Comparison of ENCODE assay signal across 28 mouse cellular contexts in genomic region chr13:4955384-4955783, GRCm38 (mm10).
"Had no signal": no experiment of that assay in that cellular context is flagged by ENCODE, and none has a peak within 500 bp of the region (broad histone marks: within the 10 kb centered on the region; RNA-seq: fewer than 3 reads in every experiment).

No protein-coding gene starts in this region.

- H3K4me3 ChIP-seq: limb, embryonic 10.5 days; limb, embryonic 12.5 days; limb, embryonic 13.5 days; limb, embryonic 15.5 days; liver, embryonic 12.5 days; liver, embryonic 13.5 days; liver, embryonic 15.5 days; lung, embryonic 15.5 days; megakaryocyte, embryonic 14.5 days; midbrain, embryonic 10.5 days; midbrain, embryonic 12.5 days; midbrain, embryonic 13.5 days; midbrain, embryonic 15.5 days; myocyte; neural tube, embryonic 12.5 days had no signal

- H3K27ac ChIP-seq: limb, embryonic 10.5 days; limb, embryonic 12.5 days; limb, embryonic 13.5 days; limb, embryonic 15.5 days; liver, embryonic 12.5 days; liver, embryonic 13.5 days; liver, embryonic 14.5 days; liver, embryonic 15.5 days; lung, embryonic 15.5 days; macrophage; midbrain, embryonic 10.5 days; midbrain, embryonic 12.5 days; midbrain, embryonic 13.5 days; midbrain, embryonic 15.5 days; neural tube, embryonic 12.5 days had no signal

- H3K36me3 ChIP-seq: limb, embryonic 10.5 days; limb, embryonic 12.5 days; limb, embryonic 13.5 days; limb, embryonic 15.5 days; liver, embryonic 12.5 days; liver, embryonic 13.5 days; liver, embryonic 15.5 days; lung, embryonic 15.5 days; midbrain, embryonic 10.5 days; midbrain, embryonic 12.5 days; midbrain, embryonic 13.5 days; midbrain, embryonic 15.5 days; neural tube, embryonic 12.5 days had no signal

- H3K27me3 ChIP-seq: limb, embryonic 12.5 days; limb, embryonic 13.5 days; limb, embryonic 15.5 days; liver, embryonic 12.5 days; liver, embryonic 13.5 days; liver, embryonic 15.5 days; lung, embryonic 15.5 days; megakaryocyte, embryonic 14.5 days; midbrain, embryonic 12.5 days; midbrain, embryonic 13.5 days; midbrain, embryonic 15.5 days; neural tube, embryonic 12.5 days had no signal

- H3K9me3 ChIP-seq: limb, embryonic 10.5 days; limb, embryonic 13.5 days; limb, embryonic 15.5 days; liver, embryonic 12.5 days; liver, embryonic 13.5 days; liver, embryonic 15.5 days; lung, embryonic 15.5 days; midbrain, embryonic 10.5 days; midbrain, embryonic 12.5 days; midbrain, embryonic 13.5 days; midbrain, embryonic 15.5 days; neural tube, embryonic 12.5 days had no signal

- DNase-seq: left cerebral cortex, postnatal 4 days; liver; liver, embryonic 13.5 days; liver, postnatal 0 days; lung, adult 18-20 months; lung, adult 2 months; lung, embryonic 14.5 days; lung, postnatal 10 days; lung, postnatal 14 days; lung, postnatal 36 days; lung, postnatal 4 days; midbrain, embryonic 14.5 days had no signal

- H3K4me1 ChIP-seq: limb, embryonic 10.5 days; limb, embryonic 12.5 days; limb, embryonic 13.5 days; limb, embryonic 15.5 days; liver, embryonic 12.5 days; liver, embryonic 13.5 days; liver, embryonic 15.5 days; lung, embryonic 15.5 days; megakaryocyte, embryonic 14.5 days; midbrain, embryonic 10.5 days; midbrain, embryonic 12.5 days; midbrain, embryonic 13.5 days; midbrain, embryonic 15.5 days; neural tube, embryonic 12.5 days had no signal
